Mouse (Mus musculus): Measurements from ENCODE around the gene 2210418O10Rik. TPM values are rescaled to one million over a fixed set of nuclear protein-coding genes. Genes with fewer than 3 reads are reported as not detected.
"Not testable (repeated sequence)": the region's sequence is repeated elsewhere in the genome, so short reads cannot be mapped to it uniquely, and the experiment has no call there.

The 2210418O10Rik gene
- polyA plus RNA-seq (2015; fragmentation: Nextera tagmentation; extraction: Ambion mirVana) = 5.1 and 7.7 TPM in 2 replicates

- not testable (repeated sequence) for H3K4me3 ChIP-seq (replicated peaks); H3K9ac ChIP-seq; H3K4me1 ChIP-seq (replicated peaks); H3K9me3 ChIP-seq (replicated peaks); DNase-seq; H3K27ac ChIP-seq; H3K36me3 ChIP-seq; H3K4me2 ChIP-seq; H3K27me3 ChIP-seq; ATAC-seq (ENCODE audit: low read depth)
- no CpG with 5 or more reads among the region's 2 CpGs for WGBS (ENCODE audit: insufficient replicate concordance)
Observed at GRCm38 (mm10) chr2:176226269-176226668, at the start of gene 2210418O10Rik. TSS of gene 2210418O10Rik (plus strand) at chr2:176226569.

GRCm38 (mm10) chr2:176248519-176248918, 22.1 kb downstream of the 2210418O10Rik start:
- not testable (repeated sequence) for H3K36me3 ChIP-seq; ATAC-seq (ENCODE audit: low read depth); H3K4me1 ChIP-seq (replicated peaks); H3K4me3 ChIP-seq (replicated peaks); DNase-seq; H3K27ac ChIP-seq; H3K9ac ChIP-seq; H3K9me3 ChIP-seq (replicated peaks); H3K27me3 ChIP-seq; H3K4me2 ChIP-seq
- no CpG with 5 or more reads among the region's 1 CpGs for WGBS (ENCODE audit: insufficient replicate concordance)

Other genes starting within 250 kb of the 2210418O10Rik start
- 0.24 and 0.59 TPM in 2 replicates for gene Gm2004, start 76.7 kb upstream of the 2210418O10Rik start, polyA plus RNA-seq (2015; fragmentation: Nextera tagmentation; extraction: Ambion mirVana)
- gene Gm11009, start 92.9 kb downstream of the 2210418O10Rik start, polyA plus RNA-seq (2015; fragmentation: Nextera tagmentation; extraction: Ambion mirVana) = not detected in 2 replicates
- gene Gm14435, start 197.0 kb downstream of the 2210418O10Rik start, polyA plus RNA-seq (2015; fragmentation: Nextera tagmentation; extraction: Ambion mirVana) = 3.9 and 5.3 TPM in 2 replicates

All from liver, embryonic 13.5 days (tissue).